Comparison of ENCODE assay signal across 9 mouse cellular contexts in the genomic region with DNA sequence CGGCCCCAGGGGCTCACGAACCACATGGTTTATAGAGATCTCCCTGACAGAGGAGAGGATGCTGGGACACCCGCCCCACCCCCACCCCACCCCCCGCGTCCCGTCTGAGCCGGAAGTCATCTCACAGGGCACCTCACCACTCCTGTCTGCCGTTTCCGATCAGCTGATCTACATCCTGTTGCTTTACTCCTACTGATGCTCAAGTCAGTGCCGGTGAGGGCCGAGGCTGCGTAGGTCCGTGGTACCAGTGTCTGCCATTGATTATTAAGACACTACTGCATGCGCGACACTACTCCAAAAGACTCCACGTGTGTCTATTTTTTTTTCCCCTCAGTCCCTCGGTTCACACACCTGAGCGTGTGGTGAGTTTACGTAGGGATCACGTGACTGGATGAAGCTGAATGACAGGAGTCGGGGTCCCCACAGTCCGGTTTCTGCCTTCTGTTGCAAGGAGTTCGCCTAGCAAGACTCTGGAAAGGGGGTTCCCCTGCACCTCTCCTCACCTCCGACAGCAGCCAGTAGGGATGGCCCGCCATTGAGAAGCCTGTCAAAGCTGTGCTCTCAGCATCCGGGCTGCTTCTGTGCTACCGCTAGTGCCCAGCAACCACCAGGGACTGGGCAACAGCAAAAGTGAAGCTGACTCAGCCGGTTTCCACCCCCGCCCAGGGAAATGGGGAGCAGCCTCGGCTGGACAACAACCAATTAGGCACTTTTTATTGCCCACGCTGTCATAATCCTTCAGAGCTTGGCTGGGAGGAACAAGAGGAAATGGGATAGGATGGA. TPM values are rescaled to one million over a fixed set of nuclear protein-coding genes. Genes with fewer than 3 reads are reported as not detected.
DNase-seq lines count a peak whose midpoint lies in the region; ATAC-seq and TF ChIP-seq lines count a peak whose summit lies in the region.
"Had no signal": no experiment of that assay in that cellular context is flagged by ENCODE, and none has a peak within 500 bp of the region (broad histone marks: within the 10 kb centered on the region; RNA-seq: fewer than 3 reads in every experiment).

No protein-coding gene starts in this region.

- H3K27me3 ChIP-seq in hindbrain, postnatal 0 days (ENCODE audit: insufficient read depth, low read length): 0 out of 2 replicates have a peak, but pooled peaks cover 5% of the 10 kb centered on the region
- H3K27me3 ChIP-seq in midbrain, embryonic 10.5 days (ENCODE audit: low read depth, poor library complexity, severe bottlenecking): peaks cover 89% of the 10 kb centered on the region
- H3K27me3 ChIP-seq in thymus, adult 2 months (ENCODE audit: control insufficient read depth, insufficient read depth, low read length): no peaks in the 10 kb centered on the region

- intact Hi-C loops in gastrocnemius, postnatal 14 days (cut with DNase I; ENCODE audit: low total_unique reads): no loop called here

- TF ChIP-seq CTCF in hindbrain, postnatal 0 days (IDR thresholded peaks at IDR 0.05; ENCODE audit: low read depth): no peak
- no peak for TF ChIP-seq CTCF in thymus, adult 2 months (IDR thresholded peaks at IDR 0.05; ENCODE audit: borderline replicate concordance, control insufficient read depth, extremely low read depth, insufficient read depth, low read length, poor library complexity)

- DNase-seq in adrenal gland, postnatal 25 days: peak; percentile 26
- DNase-seq in adrenal gland, adult (ENCODE audit: inconsistent age in 2 of 2, low spot score in 1 of 2): no peak
- DNase-seq in spleen, adult 12 weeks (ENCODE audit: low spot score): peak; percentile 40
- DNase-seq in spleen, postnatal 4 days (ENCODE audit: low spot score in 2 of 2): no peak
- DNase-seq in hindbrain, postnatal 0 days (ENCODE audit: low spot score): peak; percentile 48
- DNase-seq in midbrain, embryonic 10.5 days (ENCODE audit: low spot score): peak; percentile 30
- peak; percentile 64 for DNase-seq in thymus, adult 2 months
- no peak for DNase-seq in gastrocnemius, postnatal 14 days

- peak; percentile 72 for ATAC-seq in hindbrain, postnatal 0 days

- peak; percentile 79; the same call in 1 of the 2 replicates for TF ChIP-seq POLR2A in thymus, adult 2 months (IDR thresholded peaks at IDR 0.05; ENCODE audit: control insufficient read depth, extremely low read depth, insufficient read depth, low read length, poor library complexity)

- no peaks in the 10 kb centered on the region for H3K9me3 ChIP-seq in hindbrain, postnatal 0 days (ENCODE audit: low read length)
- no peaks in the 10 kb centered on the region for H3K9me3 ChIP-seq in midbrain, embryonic 10.5 days (replicated peaks)
- H3K9me3 ChIP-seq: G1E had no signal

- peak overlapping the region; percentile 36; the same call in 1 of the 2 replicates for H3K27ac ChIP-seq in hindbrain, postnatal 0 days
- peak overlapping the region; percentile 7; the same call in 1 of the 2 replicates for H3K27ac ChIP-seq in midbrain, embryonic 10.5 days (replicated peaks)
- peak overlapping the region; percentile 91 for H3K27ac ChIP-seq in thymus, adult 2 months (ENCODE audit: control insufficient read depth, insufficient read depth, low read length)

- H3K4me3 ChIP-seq in hindbrain, postnatal 0 days (ENCODE audit: low read length): peak overlapping the region; percentile 29
- peak overlapping the region; percentile 46 for H3K4me3 ChIP-seq in midbrain, embryonic 10.5 days
- peak overlapping the region; percentile 42 for H3K4me3 ChIP-seq in thymus, adult 2 months (ENCODE audit: control insufficient read depth, insufficient read depth, low read length)

- 6% methylated on average over 31 of the region's 31 CpGs for WGBS in hindbrain, postnatal 0 days
- whole genome bisulfite sequencing in midbrain, embryonic 10.5 days: 6% methylated on average over 31 of the region's 31 CpGs
- WGBS in thymus, adult 2 months: 6% methylated on average over 31 of the region's 31 CpGs

- peak overlapping the region; percentile 50 for H3K4me2 ChIP-seq in hindbrain, postnatal 0 days (ENCODE audit: low read depth, low read length)

- no peaks in the 10 kb centered on the region for H3K36me3 ChIP-seq in hindbrain, postnatal 0 days (ENCODE audit: insufficient read depth, low read length)
- H3K36me3 ChIP-seq in midbrain, embryonic 10.5 days: no peaks in the 10 kb centered on the region
- H3K36me3 ChIP-seq in thymus, adult 2 months (ENCODE audit: control insufficient read depth, insufficient read depth, low read length): no peaks in the 10 kb centered on the region
- H3K36me3 ChIP-seq: G1E had no signal

- no peak overlapping the region for H3K9ac ChIP-seq in hindbrain, postnatal 0 days (replicated peaks; ENCODE audit: low read length)

- peaks cover 5% of the 10 kb centered on the region; the same call in 1 of the 2 replicates for H3K4me1 ChIP-seq in hindbrain, postnatal 0 days (ENCODE audit: insufficient read depth, low read length)
- H3K4me1 ChIP-seq in midbrain, embryonic 10.5 days: peaks cover 35% of the 10 kb centered on the region
- peaks cover 52% of the 10 kb centered on the region for H3K4me1 ChIP-seq in thymus, adult 2 months (replicated peaks; ENCODE audit: control insufficient read depth, insufficient read depth, low read length)

RNA-seq across cellular contexts. Expression of a gene that starts 5.3 kb away (rescaled TPM):
- total RNA-seq in adrenal gland, postnatal 25 days (2021): 18.2 and 18.8 TPM in 2 replicates
- 7.3 and 8.8 TPM in 2 replicates for total RNA-seq in hindbrain, postnatal 0 days (2014; rRNA removed)
- polyA plus RNA-seq in hindbrain, postnatal 0 days (2015; fragmentation: Nextera tagmentation; extraction: Ambion mirVana): 11.9 and 14.4 TPM in 2 replicates
- polyA plus RNA-seq in midbrain, embryonic 10.5 days (2016; fragmentation: Nextera tagmentation; extraction: Ambion mirVana): 30.5 and 35.5 TPM in 2 replicates
- 46.6 and 63.0 TPM in 2 replicates for polyA plus RNA-seq in thymus, adult 2 months (2012; rRNA removed)
- total RNA-seq in gastrocnemius, postnatal 14 days (2021): 10 to 100 TPM; 13.1 to 13.6 TPM

RNA-seq across cellular contexts. Expression of a gene that starts 25.1 kb away (rescaled TPM):
- total RNA-seq in adrenal gland, postnatal 25 days (2021): 0.33 and 0.39 TPM in 2 replicates
- total RNA-seq in hindbrain, postnatal 0 days (2014; rRNA removed): 0.18 and 0.99 TPM in 2 replicates
- polyA plus RNA-seq in hindbrain, postnatal 0 days (2015; fragmentation: Nextera tagmentation; extraction: Ambion mirVana): 0.38 and 0.54 TPM in 2 replicates
- polyA plus RNA-seq in midbrain, embryonic 10.5 days (2016; fragmentation: Nextera tagmentation; extraction: Ambion mirVana): 0.71 and 2.0 TPM in 2 replicates
- polyA plus RNA-seq in thymus, adult 2 months (2012; rRNA removed): 5.6 TPM in 2 replicates
- total RNA-seq in gastrocnemius, postnatal 14 days (2021): under 1 TPM; 0.10 to 0.11 TPM
- polyA plus RNA-seq: G1E had no signal

RNA-seq across cellular contexts. Expression of a gene that starts 41.7 kb away (rescaled TPM):
- 12.8 and 22.7 TPM in 2 replicates for total RNA-seq in adrenal gland, postnatal 25 days (2021)
- total RNA-seq in hindbrain, postnatal 0 days (2014; rRNA removed): 10.5 and 24.0 TPM in 2 replicates
- 12.4 and 13.8 TPM in 2 replicates for polyA plus RNA-seq in hindbrain, postnatal 0 days (2015; fragmentation: Nextera tagmentation; extraction: Ambion mirVana)
- 39.5 and 42.2 TPM in 2 replicates for polyA plus RNA-seq in midbrain, embryonic 10.5 days (2016; fragmentation: Nextera tagmentation; extraction: Ambion mirVana)
- polyA plus RNA-seq in thymus, adult 2 months (2012; rRNA removed): 18.6 and 20.5 TPM in 2 replicates
- total RNA-seq in gastrocnemius, postnatal 14 days (2021): 10 to 100 TPM in 1 of 2 experiments, 1 to 10 TPM in 1; 8.9 to 10.4 TPM

RNA-seq across cellular contexts. Expression of a gene that starts 44.3 kb away (rescaled TPM):
- 32.0 and 36.3 TPM in 2 replicates for total RNA-seq in adrenal gland, postnatal 25 days (2021)
- 31.5 and 37.2 TPM in 2 replicates for total RNA-seq in hindbrain, postnatal 0 days (2014; rRNA removed)
- 37.3 and 38.3 TPM in 2 replicates for polyA plus RNA-seq in hindbrain, postnatal 0 days (2015; fragmentation: Nextera tagmentation; extraction: Ambion mirVana)
- polyA plus RNA-seq in midbrain, embryonic 10.5 days (2016; fragmentation: Nextera tagmentation; extraction: Ambion mirVana): 28.2 and 32.1 TPM in 2 replicates
- 22.5 and 25.7 TPM in 2 replicates for polyA plus RNA-seq in thymus, adult 2 months (2012; rRNA removed)
- 1 to 10 TPM; 8.5 to 9.5 TPM for total RNA-seq in gastrocnemius, postnatal 14 days (2021)

RNA-seq across cellular contexts. Expression of a gene that starts 53.1 kb away (rescaled TPM):
- 1.0 and 1.4 TPM in 2 replicates for total RNA-seq in adrenal gland, postnatal 25 days (2021)
- 0.36 and 3.5 TPM in 2 replicates for total RNA-seq in hindbrain, postnatal 0 days (2014; rRNA removed)
- polyA plus RNA-seq in hindbrain, postnatal 0 days (2015; fragmentation: Nextera tagmentation; extraction: Ambion mirVana): 3.5 and 4.1 TPM in 2 replicates
- polyA plus RNA-seq in midbrain, embryonic 10.5 days (2016; fragmentation: Nextera tagmentation; extraction: Ambion mirVana): 3.0 and 3.1 TPM in 2 replicates
- polyA plus RNA-seq in thymus, adult 2 months (2012; rRNA removed): 0.46 and 0.58 TPM in 2 replicates
- total RNA-seq in gastrocnemius, postnatal 14 days (2021): not detected

Comparison
In these comparisons a context has a peak if more than half of its experiments do, and no peak if none do; other contexts are left out.
1. DNase-seq: peak in adrenal gland, postnatal 25 days (single experiment), spleen, adult 12 weeks (single experiment), hindbrain, postnatal 0 days (single experiment), midbrain, embryonic 10.5 days (single experiment) and thymus, adult 2 months (single experiment); none in adrenal gland, adult (0 of 2), spleen, postnatal 4 days (0 of 2) and gastrocnemius, postnatal 14 days (single experiment).
2. H3K27ac ChIP-seq: peak in every context shown above with its lines; median percentile 91 in thymus, adult 2 months; 36 in hindbrain, postnatal 0 days; 7 in midbrain, embryonic 10.5 days.
3. Peak in every context shown above with its lines, with median percentiles within 50 percentile points of each other: H3K4me3 ChIP-seq.